Mouse (Mus musculus) embryo, embryonic 11 days (tissue): ENCODE results near the gene Tmem259.
A peak's percentile ranks its signal among the peaks of the same experiment; 100 is the strongest.
"Not testable (repeated sequence)": the region's sequence is repeated elsewhere in the genome, so short reads cannot be mapped to it uniquely, and the experiment has no call there.

Source experiments
- DNase-seq: peaks from one replicate; pipeline ENCODE4 v3.0.0-alpha.2; 2015

The Tmem259 gene

GRCm38 (mm10) chr10:79959847-79960601 is 24.1 kb downstream of the Tmem259 start, which contains the start of gene Wdr18:
TSS of gene Wdr18 (plus strand) at chr10:79960152.
- peak; percentile 98 for DNase-seq

GRCm38 (mm10) chr10:79959412-79959811 is 24.7 kb downstream of the Tmem259 start:
- DNase-seq, result not testable (repeated sequence)

DNA sequence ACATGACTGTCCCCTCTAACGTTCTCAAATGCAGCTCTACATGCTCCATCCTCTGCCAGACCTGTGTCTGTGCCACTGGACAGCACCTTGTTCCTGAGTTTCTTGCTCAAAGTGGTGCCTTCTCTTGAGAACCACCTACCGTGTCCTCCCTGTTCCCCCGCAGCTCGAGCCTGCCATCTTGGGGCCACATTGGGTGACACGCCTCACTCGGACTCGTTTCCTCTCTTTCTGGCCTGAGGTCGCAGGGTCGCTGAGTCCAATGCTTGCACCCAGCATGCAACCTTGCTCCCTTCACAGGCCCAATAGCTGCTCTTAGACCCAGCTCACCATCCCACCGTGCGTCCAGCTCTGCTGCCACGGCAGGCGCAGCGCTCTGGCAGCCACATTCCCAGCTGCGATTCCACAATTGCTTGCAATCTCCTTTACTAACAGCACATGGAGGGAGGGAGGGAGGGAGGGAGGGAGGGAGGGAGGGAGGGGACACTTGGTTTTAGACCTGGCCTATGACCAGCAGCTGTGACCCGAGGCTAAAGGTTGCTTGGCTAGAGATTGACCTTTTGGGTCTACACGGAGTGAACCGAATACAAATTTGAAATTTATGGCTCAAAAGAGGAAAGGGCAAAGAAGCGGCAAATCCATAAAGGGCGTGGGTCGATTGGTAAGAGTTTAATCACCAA is 25.9 kb downstream of the Tmem259 start:
- DNase-seq, result peak; percentile 88

- DNase-seq, result no peak
Observed at GRCm38 (mm10) chr10:79956643-79957154, 27.4 kb downstream of the Tmem259 start.

- DNase-seq, result no peak
Observed at GRCm38 (mm10) chr10:79955691-79956090, 28.4 kb downstream of the Tmem259 start.

DNA sequence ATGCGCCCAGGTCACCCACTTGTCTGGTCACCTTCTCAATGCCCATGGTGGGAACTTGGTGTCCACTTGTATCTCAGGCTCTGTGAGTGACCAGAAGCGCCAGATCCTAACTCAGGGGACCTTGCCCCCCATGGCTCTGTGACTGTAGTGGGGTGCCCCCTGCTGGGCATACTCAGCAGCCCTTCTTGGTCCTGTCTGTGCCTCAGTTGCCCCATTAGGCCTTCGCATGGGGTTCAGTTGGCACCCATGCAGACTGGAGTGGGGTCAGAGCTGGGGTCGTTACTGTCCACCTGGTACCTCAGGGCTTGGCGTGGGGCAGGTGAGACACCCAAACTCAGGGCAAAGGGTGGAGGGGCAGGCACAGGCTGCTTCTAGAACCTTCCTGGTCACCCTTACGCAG is 30.2 kb downstream of the Tmem259 start:
- DNase-seq, result peak; percentile 39

DNA sequence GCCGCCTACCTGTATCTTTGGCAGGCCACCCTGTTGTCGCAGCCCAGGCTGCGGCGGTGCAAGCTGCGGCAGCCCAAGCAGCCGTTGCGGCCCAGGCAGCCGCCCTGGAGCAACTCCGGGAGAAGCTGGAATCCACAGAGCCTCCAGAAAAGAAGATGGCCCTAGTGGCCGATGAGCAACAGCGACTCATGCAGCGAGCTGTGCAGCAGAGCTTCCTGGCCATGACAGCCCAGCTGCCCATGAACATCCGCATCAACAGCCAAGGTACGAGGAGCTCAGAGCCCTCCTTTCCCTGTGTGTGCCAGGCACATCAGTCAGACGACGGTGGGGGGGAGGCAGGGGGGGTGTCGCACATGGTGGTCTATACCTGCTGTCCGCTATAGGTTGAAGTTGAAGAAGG is 33.5 kb downstream of the Tmem259 start:
- no peak for DNase-seq

GRCm38 (mm10) chr10:79949873-79950272 is 34.3 kb downstream of the Tmem259 start:
- no peak for DNase-seq

DNA sequence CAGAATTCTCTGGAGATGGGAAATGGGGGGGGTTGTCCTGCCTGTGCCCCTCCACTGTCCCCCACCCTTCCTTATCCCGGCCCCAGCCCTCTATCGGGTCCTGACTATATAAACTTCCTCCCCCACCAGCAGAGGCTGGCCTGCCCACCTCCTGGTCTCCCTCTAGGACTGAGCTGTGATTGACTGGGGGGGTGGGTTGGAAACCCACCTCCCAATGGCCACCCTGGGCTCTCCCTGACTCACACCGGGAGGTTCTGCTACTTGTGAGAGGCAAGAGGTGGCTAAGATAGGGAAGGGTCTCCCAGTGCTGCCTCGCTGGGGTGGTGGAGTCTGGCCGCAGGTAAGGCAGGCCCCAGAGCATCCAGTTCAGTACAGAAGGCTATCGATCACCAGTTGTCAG is 36.6 kb downstream of the Tmem259 start:
- DNase-seq, result no peak

DNA sequence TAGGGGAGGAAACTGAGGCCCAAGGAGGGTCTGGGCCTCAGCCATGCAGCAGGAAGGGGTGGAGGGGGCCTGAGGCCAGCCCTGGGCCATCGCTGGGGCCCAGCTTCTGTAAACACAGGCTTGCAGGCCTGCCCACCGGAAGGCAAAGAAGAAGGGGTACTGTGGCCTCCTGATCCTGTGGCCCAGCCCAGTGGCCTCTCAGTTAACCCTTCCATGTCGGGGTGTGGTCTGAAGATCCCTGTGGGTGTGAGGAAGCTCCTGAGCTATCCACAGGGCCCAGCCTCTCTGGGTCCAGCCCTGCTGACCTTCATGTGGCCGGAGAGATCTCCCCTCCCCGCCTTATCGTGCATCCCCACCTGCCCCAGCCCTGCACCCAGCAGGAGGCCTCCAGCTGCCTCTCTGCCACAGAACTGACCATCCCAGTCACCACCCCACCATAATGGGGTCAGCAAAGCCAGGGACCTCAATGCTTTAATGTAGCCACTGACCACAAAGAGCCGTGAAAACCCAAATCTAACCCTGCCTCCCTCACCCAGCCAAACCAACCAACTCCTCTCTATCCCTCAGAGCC is 37.3 kb downstream of the Tmem259 start:
- DNase-seq, result peak; percentile 47

DNA sequence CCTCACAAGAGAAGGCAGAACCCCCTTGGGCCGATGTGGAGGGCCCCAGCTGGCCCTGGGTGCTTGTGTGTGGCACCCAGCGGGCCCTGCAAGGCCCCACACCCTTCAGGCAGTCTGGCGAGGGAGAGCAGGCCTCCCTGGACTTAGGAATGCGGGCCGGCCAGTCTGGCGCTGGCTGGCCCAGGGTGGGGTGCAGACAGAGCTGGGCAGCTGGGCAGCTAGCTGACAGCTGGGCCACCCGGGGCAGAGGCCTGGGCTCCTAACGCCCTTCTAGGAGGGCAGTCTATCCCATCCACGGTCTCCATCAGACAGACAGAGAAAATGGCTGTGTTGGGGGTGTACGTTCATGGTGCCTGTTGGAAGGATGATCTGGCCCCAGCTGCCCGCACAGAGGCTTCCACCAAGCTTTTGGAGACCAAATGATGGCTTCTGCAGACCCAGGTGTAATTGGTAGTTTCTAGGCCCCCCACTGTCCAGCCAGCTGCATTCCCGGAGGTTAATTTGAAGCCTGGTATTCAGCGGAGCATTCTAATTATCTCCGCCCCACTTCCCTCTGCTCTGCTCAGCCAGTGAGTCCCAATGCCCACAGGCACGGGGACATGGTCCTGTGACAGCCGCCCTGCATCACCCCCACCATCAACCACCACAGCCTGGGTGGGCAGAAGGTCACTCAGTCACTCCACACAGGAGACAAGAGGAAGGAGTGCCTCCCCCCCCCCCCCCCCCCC is 38.5 kb downstream of the Tmem259 start:
- peak; percentile 76 for DNase-seq

DNA sequence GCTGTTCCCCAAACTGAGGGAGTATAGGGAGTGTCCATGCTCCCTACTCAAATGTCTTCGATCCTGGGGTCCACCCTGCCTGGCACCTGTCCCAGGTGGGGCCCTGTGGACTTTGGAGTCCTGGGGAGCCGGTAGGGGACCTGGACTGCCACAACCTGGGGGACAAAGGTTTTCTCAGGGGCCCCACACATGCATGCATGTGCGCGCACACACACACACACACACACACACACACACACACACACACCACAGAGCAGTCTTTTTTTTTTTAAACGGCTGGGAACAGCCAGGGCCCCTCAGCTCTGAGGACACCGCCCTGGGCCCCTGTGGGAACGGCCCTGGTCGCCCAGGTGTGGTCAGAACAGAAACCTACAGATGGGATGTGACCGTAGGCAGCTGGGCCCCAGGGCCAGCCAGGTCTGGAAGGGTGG is 40.6 kb downstream of the Tmem259 start:
- no peak for DNase-seq

DNA sequence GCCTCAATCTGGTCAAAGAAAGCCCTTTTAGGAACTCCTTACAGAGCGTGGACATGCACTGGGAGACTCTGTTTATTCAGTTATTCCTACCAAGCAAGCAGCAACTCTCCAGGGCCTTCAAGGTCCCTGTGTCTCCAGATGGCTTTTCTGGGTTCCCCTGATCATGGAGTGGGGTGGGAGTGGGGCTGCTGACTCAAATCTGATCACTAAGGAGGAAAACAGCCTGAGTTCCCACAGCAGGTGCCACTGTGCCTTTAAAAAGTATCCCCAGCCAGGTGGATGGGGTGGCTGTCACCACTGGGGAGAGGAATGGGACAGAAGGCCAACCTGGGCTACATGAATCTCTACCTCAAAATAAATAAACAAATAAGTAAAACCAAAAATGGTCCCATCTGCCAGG is 41.1 kb downstream of the Tmem259 start:
- no peak for DNase-seq

GRCm38 (mm10) chr10:79940749-79941148 is 43.4 kb downstream of the Tmem259 start:
- no peak for DNase-seq

GRCm38 (mm10) chr10:79937775-79938526 is 46.2 kb downstream of the Tmem259 start:
- DNase-seq, result no peak

- DNase-seq, result no peak
Observed at GRCm38 (mm10) chr10:79936911-79937441, 47.2 kb downstream of the Tmem259 start.

DNA sequence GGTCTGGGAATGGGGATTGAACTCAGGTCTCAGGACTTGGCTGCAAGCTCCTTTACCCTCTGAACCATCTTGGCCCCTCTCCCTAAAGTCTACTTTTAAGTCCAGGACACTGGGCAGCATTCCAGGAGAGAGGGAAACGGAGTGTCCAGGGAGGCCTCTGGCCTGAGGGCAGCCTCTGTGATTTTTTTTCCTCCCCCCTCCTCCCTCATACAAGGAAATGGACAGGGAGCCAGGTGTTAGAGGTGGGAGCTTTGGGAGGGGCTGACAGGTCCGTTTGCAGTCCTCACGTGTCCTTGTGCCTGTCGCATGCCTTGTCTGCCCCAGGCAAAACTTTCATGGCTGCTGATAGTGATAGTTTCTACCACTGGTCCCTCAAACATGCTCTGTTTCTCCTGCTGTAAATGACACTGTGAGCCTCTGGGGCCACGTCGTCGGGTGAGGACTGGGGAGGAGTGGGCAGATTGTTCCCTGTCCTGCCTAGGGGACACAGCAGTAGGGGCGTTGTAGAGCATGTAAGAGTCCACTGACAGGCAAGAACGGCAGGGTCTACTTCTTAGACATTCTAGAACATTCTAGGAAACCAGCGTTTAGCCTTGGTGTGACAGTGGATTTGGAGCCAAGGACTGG is 47.7 kb downstream of the Tmem259 start:
- DNase-seq, result no peak

GRCm38 (mm10) chr10:79934794-79935569 is 49.1 kb downstream of the Tmem259 start:
- no peak for DNase-seq

- DNase-seq, result no peak
Observed at GRCm38 (mm10) chr10:79934272-79934721, 49.8 kb downstream of the Tmem259 start.

DNA sequence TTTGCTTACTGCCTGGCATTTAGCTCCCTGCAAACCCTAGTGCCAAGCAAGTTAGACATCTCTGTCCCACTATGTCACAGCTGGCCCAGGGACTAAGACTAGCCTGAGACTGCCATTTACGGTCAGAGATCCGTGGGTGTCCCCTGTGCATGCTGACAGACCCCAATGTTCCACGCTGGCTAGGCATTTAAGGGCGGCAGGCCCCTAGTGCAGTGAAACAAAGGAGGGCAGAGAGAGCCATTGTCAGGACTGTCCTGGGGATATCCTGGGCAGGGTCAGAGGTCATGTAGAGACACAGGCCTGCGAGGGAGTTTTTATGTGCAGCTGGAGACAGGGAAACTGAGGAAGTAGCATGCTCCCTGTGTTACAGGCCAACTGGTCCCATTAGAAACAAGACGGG is 50.3 kb downstream of the Tmem259 start:
- DNase-seq, result no peak
